Mouse (Mus musculus): ENCODE measurements around the gene Gm27021.

- no peak for TF ChIP-seq CTCF (IDR thresholded peaks at IDR 0.05; ENCODE audit: insufficient read depth, low read depth, low read length)
- no peak for TF ChIP-seq POLR2A (IDR thresholded peaks at IDR 0.05; ENCODE audit: insufficient read depth, low read depth, low read length)
Observed at GRCm38 (mm10) chr8:120581811-120582210, 86.1 kb downstream of the Gm27021 start.

All from olfactory bulb, adult 2 months (tissue).